Mouse (Mus musculus) granulocyte monocyte progenitor cell, adult 5-6 weeks (primary cell): ENCODE measurements around the gene Osmr. TPM values are rescaled to one million over a fixed set of nuclear protein-coding genes. Genes with fewer than 3 reads are reported as not detected.
A peak's percentile ranks its signal among the peaks of the same experiment; 100 is the strongest.

Experiments
- ATAC-seq: replicated peaks from 2 replicates; pipeline ENCODE4 v1.8.0; 2016; ENCODE audit warnings: mild to moderate bottlenecking, moderate TSS enrichment, inconsistent platforms; ENCODE audit not compliant: poor library complexity, severe bottlenecking
- total RNA-seq, 2 experiments: library from RNA; stranded (forward) in 1 of 2; stranded (reverse) in 1 of 2; fragments of 200-712, 200-1000 nt in 1 of 2; fragments of >200 nt in 1 of 2; fragmentation: Nextera tagmentation in 1 of 2; gene quantifications; 2 replicates each; pipeline ENCODE4 v1.2.3; 2014 to 2017

The Osmr gene
- not detected in 2 replicates for total RNA-seq (2014; fragmentation: Nextera tagmentation)
- total RNA-seq (2017): not detected in 2 replicates

DNA sequence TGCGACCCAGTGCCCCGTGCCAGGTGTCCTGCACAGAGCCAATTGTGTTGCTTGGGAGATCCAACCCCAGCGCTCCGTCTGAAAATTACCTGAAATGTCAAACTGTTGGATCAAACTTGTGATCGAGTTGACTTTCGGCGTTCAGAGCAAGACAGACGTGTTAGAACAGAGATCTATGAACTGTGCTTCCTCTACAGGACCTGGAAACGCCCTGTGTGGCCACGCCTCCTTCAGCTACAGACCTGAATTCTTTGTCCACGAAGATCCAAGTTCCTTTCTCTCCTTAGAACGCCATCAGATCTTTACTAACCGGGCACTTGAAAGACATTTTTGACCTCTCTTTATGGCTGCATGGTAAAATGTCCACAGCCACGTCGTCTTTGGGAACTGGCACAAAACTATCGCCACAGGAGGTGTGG is at the start of gene Osmr:
Gene Osmr, minus strand, starts transcription at position 369 of the 419 bp plus-strand sequence.
- 0 out of 2 replicates have a peak, but pooled peaks have one; percentile 34 for ATAC-seq

GRCm38 (mm10) chr15:6919406-6919805 is 44.6 kb upstream of the Osmr start:
- no peak for ATAC-seq

DNA sequence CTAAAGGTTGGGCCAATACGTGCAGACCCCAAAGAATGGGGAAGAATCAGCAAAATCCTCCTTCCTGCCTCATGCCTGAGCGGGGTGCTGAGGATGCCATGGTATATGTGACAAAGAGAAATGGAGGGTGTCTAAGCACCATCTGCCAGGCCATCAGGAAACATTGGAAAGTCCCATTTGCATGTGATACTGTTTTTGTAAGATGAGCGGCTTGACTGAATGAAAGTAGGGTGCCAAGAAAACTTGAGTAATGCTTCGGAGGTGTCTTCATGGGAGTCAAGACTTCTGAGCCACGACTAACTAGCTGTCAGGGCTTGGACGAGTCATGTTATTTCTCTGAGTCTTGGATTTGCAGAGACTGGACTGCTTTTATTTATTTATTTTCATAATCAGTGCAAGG is 39.4 kb upstream of the Osmr start:
- no peak for ATAC-seq

GRCm38 (mm10) chr15:6909669-6910068 is 34.9 kb upstream of the Osmr start:
- peak; percentile 98 for ATAC-seq

DNA sequence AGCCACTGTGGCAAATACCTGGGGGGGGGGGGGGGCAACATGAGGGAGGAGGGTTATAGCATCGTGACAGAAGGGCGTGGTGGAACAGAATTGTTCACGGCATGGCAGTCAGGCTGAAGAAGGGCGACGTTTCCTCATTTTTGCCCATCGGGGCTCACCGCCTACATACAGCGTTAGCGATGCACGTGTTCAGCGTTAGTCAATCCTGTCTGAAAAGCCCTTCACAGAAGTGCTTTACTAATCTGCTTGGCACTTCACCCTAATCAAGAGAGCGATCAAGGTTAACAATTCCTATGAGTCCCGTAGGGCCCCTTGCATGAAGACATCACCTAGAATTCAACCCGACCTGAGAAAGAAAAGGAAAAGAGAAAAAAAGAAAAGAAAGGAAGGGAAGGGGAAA is 34.3 kb upstream of the Osmr start:
- ATAC-seq: peak; percentile 31; the same call in 1 of the 2 replicates

GRCm38 (mm10) chr15:6908601-6909000 is 33.8 kb upstream of the Osmr start:
- no peak for ATAC-seq

- no peak for ATAC-seq
Measured at GRCm38 (mm10) chr15:6906260-6907047, 31.7 kb upstream of the Osmr start.

DNA sequence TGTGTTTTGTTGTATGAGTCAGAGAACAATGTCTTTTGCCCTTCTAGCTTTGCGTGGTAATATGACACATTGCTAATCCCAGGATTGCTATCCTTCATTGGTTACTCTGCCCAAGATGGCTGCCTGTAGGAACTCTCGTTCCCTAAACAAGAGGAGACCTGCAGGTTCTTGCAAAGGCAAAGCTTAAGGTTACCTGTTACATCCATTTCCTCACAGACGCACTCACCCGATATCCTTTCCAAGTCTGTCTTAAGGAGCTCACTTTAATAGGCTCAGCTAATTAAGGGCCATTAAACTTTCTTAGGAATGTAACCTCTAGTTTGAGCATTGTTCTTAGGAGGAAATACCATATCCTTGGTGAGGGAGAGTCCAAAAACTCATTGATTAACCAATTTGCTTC is 31.0 kb upstream of the Osmr start:
- no peak for ATAC-seq

GRCm38 (mm10) chr15:6903286-6903975 is 28.7 kb upstream of the Osmr start:
- no peak for ATAC-seq

DNA sequence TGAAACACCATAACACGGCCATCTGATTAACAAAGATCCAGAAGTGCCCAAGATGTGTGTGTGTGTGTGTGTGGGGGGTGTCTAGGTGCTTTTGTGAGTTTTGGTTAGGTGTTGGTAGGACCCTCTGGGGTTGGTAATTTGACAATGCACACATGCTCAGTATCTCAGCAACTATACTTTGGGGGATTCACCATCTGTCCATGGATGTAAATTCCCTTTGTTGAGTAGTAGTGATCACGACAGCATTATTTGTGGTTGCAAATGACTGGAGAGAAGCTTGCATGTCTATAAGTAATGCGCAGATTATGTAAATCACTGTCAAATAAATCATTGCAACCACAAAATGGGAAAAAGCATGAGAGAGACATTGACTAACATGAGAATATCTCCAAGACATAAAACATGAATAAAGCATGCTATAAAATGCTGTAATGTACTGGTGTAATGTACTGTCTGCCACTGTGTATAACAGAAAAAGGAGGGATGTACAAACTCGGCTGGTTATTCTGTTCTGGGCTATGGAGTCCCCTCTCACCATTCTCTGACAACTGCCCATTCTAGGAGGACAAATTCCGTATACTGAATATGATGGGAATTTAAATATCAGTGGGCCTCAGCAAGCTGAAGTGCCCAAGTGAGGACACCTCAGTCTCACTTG is 27.3 kb upstream of the Osmr start:
- no peak for ATAC-seq

GRCm38 (mm10) chr15:6901236-6901635 is 26.5 kb upstream of the Osmr start:
- ATAC-seq: no peak

DNA sequence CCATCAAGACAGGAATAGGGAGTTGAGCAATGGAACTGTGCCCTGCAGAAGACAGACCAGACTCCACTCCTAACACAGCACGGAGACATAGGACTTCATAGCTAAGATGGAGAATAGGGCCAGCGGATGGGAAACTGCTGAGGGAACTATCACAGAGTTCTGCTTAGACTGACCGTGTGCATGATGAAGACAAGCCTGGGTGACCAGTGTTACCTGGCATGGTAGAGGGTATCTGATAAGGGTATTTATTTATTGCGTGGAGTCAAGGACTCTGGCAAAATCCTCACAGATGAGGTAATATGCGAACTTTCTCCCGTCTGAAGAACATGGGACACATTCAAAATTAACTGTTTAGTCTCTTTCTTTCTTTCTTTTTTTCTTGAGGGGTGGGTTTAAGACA is 9.5 kb upstream of the Osmr start:
- ATAC-seq: no peak

DNA sequence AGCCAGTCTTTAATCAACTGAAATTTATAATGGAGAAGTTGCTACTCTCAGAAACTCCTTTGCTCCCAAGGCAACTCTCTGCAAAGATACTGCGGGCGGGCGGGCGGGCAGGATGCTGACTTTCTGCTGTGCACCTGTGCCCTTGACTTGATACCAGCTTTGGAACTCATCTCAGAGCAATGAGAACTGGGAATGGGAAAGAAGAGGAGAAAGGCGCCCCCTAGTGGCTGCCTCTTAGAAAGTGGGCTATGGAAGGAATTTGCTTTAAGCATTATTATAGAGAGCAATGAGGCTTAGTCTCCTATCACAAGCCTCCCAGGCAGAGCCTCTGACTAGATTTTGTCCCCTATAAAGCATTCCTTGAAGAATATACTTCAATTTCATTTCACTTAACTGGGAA is 9.0 kb upstream of the Osmr start:
- ATAC-seq: no peak

GRCm38 (mm10) chr15:6883091-6883490 is 8.3 kb upstream of the Osmr start:
- no peak for ATAC-seq

DNA sequence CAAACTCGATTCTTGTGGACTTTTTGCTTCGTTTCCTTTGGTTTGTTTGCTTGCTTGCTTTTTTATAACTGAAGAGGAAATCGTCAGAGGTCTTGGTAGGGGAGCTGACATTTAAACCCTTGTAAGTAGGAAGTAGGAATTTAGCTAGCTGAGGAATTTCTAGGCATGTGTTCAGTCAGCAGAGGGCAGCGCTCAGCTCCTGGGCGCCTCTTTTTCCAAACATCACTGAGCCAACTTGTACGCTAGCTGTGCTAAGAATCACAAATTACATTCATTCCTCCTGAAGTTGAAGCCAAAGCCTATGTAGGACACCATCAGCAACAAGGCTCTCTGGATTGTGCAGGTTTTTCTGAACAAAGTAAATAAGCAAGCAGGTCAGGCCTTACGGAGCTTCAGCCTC is 7.4 kb upstream of the Osmr start:
- ATAC-seq: no peak

GRCm38 (mm10) chr15:6881211-6881610 is 6.4 kb upstream of the Osmr start:
- ATAC-seq: no peak

- peak; percentile 48 for ATAC-seq
Measured at GRCm38 (mm10) chr15:6873807-6874600, 765 bp downstream of the Osmr start.

- 0 out of 2 replicates have a peak, but pooled peaks have one; percentile 13 for ATAC-seq
Measured at GRCm38 (mm10) chr15:6873154-6873806, 1.5 kb downstream of the Osmr start.

GRCm38 (mm10) chr15:6871621-6872359 is 3.0 kb downstream of the Osmr start:
- ATAC-seq: no peak
